ENCODE assay signal across 19 mouse cellular contexts in genomic region chr10:123800692-123801528, GRCm38 (mm10).
DNase-seq lines count a peak whose midpoint lies in the region; ATAC-seq lines count a peak whose summit lies in the region.
"Had no signal": no experiment of that assay in that cellular context is flagged by ENCODE, and none has a peak within 500 bp of the region (broad histone marks: within the 10 kb centered on the region; RNA-seq: fewer than 3 reads in every experiment).

No protein-coding gene starts in this region.

- no peak overlapping the region for H3K9ac ChIP-seq in hindbrain, embryonic 15.5 days
- H3K9ac ChIP-seq in hindbrain, embryonic 14.5 days, result no peak overlapping the region
- H3K9ac ChIP-seq in midbrain, embryonic 12.5 days (replicated peaks), result no peak overlapping the region
- H3K9ac ChIP-seq in forebrain, embryonic 12.5 days, result no peak overlapping the region
- no peak overlapping the region for H3K9ac ChIP-seq in limb, embryonic 11.5 days (ENCODE audit: low read length)
- H3K9ac ChIP-seq: embryonic facial prominence, embryonic 13.5 days; heart, embryonic 12.5 days; liver, embryonic 13.5 days had no signal

- WGBS in hindbrain, embryonic 15.5 days, result 77% methylated on average over 17 of the region's 17 CpGs
- 80% methylated on average over 17 of the region's 17 CpGs for WGBS in hindbrain, embryonic 14.5 days
- WGBS in midbrain, embryonic 12.5 days, result 80% methylated on average over 17 of the region's 17 CpGs
- 81% methylated on average over 17 of the region's 17 CpGs for WGBS in midbrain, embryonic 10.5 days
- 70% methylated on average over 17 of the region's 17 CpGs for WGBS in forebrain, embryonic 12.5 days
- 67% methylated on average over 17 of the region's 17 CpGs for WGBS in limb, embryonic 11.5 days

- no peak for DNase-seq in hindbrain, embryonic 14.5 days (ENCODE audit: low spot score)
- DNase-seq in midbrain, embryonic 10.5 days (ENCODE audit: low spot score), result no peak
- peak; percentile 22 for DNase-seq in limb, embryonic 11.5 days (ENCODE audit: low spot score)
- DNase-seq in urinary bladder, postnatal 25 days (ENCODE audit: low spot score), result no peak
- DNase-seq in gastrocnemius, postnatal 10 days, result no peak
- DNase-seq: adrenal gland, postnatal 36 days; B cell, adult 2 months; cerebellum, postnatal 25 days; gastrocnemius, postnatal 25 days; heart, postnatal 36 days; layer of hippocampus, postnatal 36 days; liver, embryonic 13.5 days; thymus, adult 2 months had no signal

- H3K4me1 ChIP-seq in hindbrain, embryonic 15.5 days (replicated peaks), result no peaks in the 10 kb centered on the region
- no peaks in the 10 kb centered on the region for H3K4me1 ChIP-seq in hindbrain, embryonic 14.5 days (replicated peaks; ENCODE audit: control insufficient read depth, insufficient read depth, low read length)
- peaks cover 4% of the 10 kb centered on the region; the same call in 1 of the 2 replicates for H3K4me1 ChIP-seq in midbrain, embryonic 12.5 days
- H3K4me1 ChIP-seq in midbrain, embryonic 10.5 days, result no peaks in the 10 kb centered on the region
- peaks cover 4% of the 10 kb centered on the region; the same call in 1 of the 2 replicates for H3K4me1 ChIP-seq in forebrain, embryonic 12.5 days
- no peaks in the 10 kb centered on the region for H3K4me1 ChIP-seq in limb, embryonic 11.5 days (ENCODE audit: control insufficient read depth, insufficient read depth, low read length)
- H3K4me1 ChIP-seq: embryonic facial prominence, embryonic 13.5 days; liver, embryonic 13.5 days had no signal

- H3K36me3 ChIP-seq in hindbrain, embryonic 15.5 days, result no peaks in the 10 kb centered on the region
- H3K36me3 ChIP-seq in hindbrain, embryonic 14.5 days (replicated peaks; ENCODE audit: control insufficient read depth, insufficient read depth), result no peaks in the 10 kb centered on the region
- no peaks in the 10 kb centered on the region for H3K36me3 ChIP-seq in midbrain, embryonic 12.5 days
- H3K36me3 ChIP-seq in midbrain, embryonic 10.5 days, result no peaks in the 10 kb centered on the region
- H3K36me3 ChIP-seq in forebrain, embryonic 12.5 days (replicated peaks), result no peaks in the 10 kb centered on the region
- H3K36me3 ChIP-seq in limb, embryonic 11.5 days (ENCODE audit: control insufficient read depth, insufficient read depth, low read length), result no peaks in the 10 kb centered on the region
- H3K36me3 ChIP-seq: embryonic facial prominence, embryonic 13.5 days; heart, embryonic 12.5 days; liver, embryonic 13.5 days had no signal

- no peak overlapping the region for H3K4me3 ChIP-seq in hindbrain, embryonic 15.5 days
- H3K4me3 ChIP-seq in hindbrain, embryonic 14.5 days (replicated peaks; ENCODE audit: low read length), result no peak overlapping the region
- H3K4me3 ChIP-seq in midbrain, embryonic 12.5 days, result no peak overlapping the region
- H3K4me3 ChIP-seq in midbrain, embryonic 10.5 days, result no peak overlapping the region
- H3K4me3 ChIP-seq in forebrain, embryonic 12.5 days (replicated peaks), result no peak overlapping the region
- H3K4me3 ChIP-seq in limb, embryonic 11.5 days (ENCODE audit: low read depth, low read length), result no peak overlapping the region
- H3K4me3 ChIP-seq: embryonic facial prominence, embryonic 13.5 days; heart, embryonic 12.5 days; liver, embryonic 13.5 days had no signal

- H3K27ac ChIP-seq in hindbrain, embryonic 15.5 days (replicated peaks), result no peak overlapping the region
- no peak overlapping the region for H3K27ac ChIP-seq in hindbrain, embryonic 14.5 days
- H3K27ac ChIP-seq in midbrain, embryonic 12.5 days (replicated peaks), result no peak overlapping the region
- no peak overlapping the region for H3K27ac ChIP-seq in midbrain, embryonic 10.5 days (replicated peaks)
- no peak overlapping the region for H3K27ac ChIP-seq in forebrain, embryonic 12.5 days
- no peak overlapping the region for H3K27ac ChIP-seq in limb, embryonic 11.5 days (replicated peaks; ENCODE audit: low read depth, low read length)
- H3K27ac ChIP-seq: embryonic facial prominence, embryonic 13.5 days; liver, embryonic 13.5 days had no signal

- no peaks in the 10 kb centered on the region for H3K27me3 ChIP-seq in hindbrain, embryonic 15.5 days
- H3K27me3 ChIP-seq in hindbrain, embryonic 14.5 days (ENCODE audit: control insufficient read depth, insufficient read depth, low read length), result no peaks in the 10 kb centered on the region
- no peaks in the 10 kb centered on the region for H3K27me3 ChIP-seq in midbrain, embryonic 12.5 days
- no peaks in the 10 kb centered on the region for H3K27me3 ChIP-seq in midbrain, embryonic 10.5 days (ENCODE audit: low read depth, poor library complexity, severe bottlenecking)
- 0 out of 2 replicates have a peak, but pooled peaks cover 4% of the 10 kb centered on the region for H3K27me3 ChIP-seq in forebrain, embryonic 12.5 days
- no peaks in the 10 kb centered on the region for H3K27me3 ChIP-seq in limb, embryonic 11.5 days (ENCODE audit: control insufficient read depth, insufficient read depth, low read length)
- H3K27me3 ChIP-seq: embryonic facial prominence, embryonic 13.5 days; heart, embryonic 12.5 days; liver, embryonic 13.5 days; Patski had no signal

- no peaks in the 10 kb centered on the region for H3K9me3 ChIP-seq in hindbrain, embryonic 15.5 days
- no peaks in the 10 kb centered on the region for H3K9me3 ChIP-seq in hindbrain, embryonic 14.5 days (ENCODE audit: control insufficient read depth, low read length)
- H3K9me3 ChIP-seq in midbrain, embryonic 12.5 days, result no peaks in the 10 kb centered on the region
- no peaks in the 10 kb centered on the region for H3K9me3 ChIP-seq in midbrain, embryonic 10.5 days (replicated peaks)
- H3K9me3 ChIP-seq in forebrain, embryonic 12.5 days, result no peaks in the 10 kb centered on the region
- no peaks in the 10 kb centered on the region for H3K9me3 ChIP-seq in limb, embryonic 11.5 days (ENCODE audit: control insufficient read depth, low read length)
- H3K9me3 ChIP-seq: embryonic facial prominence, embryonic 13.5 days; heart, embryonic 12.5 days; liver, embryonic 13.5 days had no signal

- peak overlapping the region; percentile 6; the same call in 1 of the 2 replicates for H3K4me2 ChIP-seq in hindbrain, embryonic 15.5 days
- no peak overlapping the region for H3K4me2 ChIP-seq in hindbrain, embryonic 14.5 days (replicated peaks)
- H3K4me2 ChIP-seq in midbrain, embryonic 12.5 days (replicated peaks), result no peak overlapping the region
- H3K4me2 ChIP-seq in forebrain, embryonic 12.5 days, result peak overlapping the region; percentile 34
- no peak overlapping the region; the same call in 1 of the 2 replicates for H3K4me2 ChIP-seq in limb, embryonic 11.5 days (ENCODE audit: low read depth, severe bottlenecking)
- H3K4me2 ChIP-seq: embryonic facial prominence, embryonic 13.5 days; liver, embryonic 13.5 days had no signal

- no peak for ATAC-seq in hindbrain, embryonic 15.5 days (ENCODE audit: low FRiP score, low read depth)
- ATAC-seq in hindbrain, embryonic 14.5 days (ENCODE audit: low FRiP score), result no peak
- ATAC-seq in midbrain, embryonic 12.5 days (ENCODE audit: low FRiP score, low read depth), result peak; percentile 47; the same call in 1 of the 2 replicates
- peak; percentile 53; the same call in 1 of the 2 replicates for ATAC-seq in forebrain, embryonic 12.5 days (ENCODE audit: low FRiP score)
- ATAC-seq in limb, embryonic 11.5 days (ENCODE audit: insufficient number of reproducible peaks, low FRiP score, low TSS enrichment, low read depth), result peak; percentile 68
- ATAC-seq: Patski had no signal

Comparison
In these comparisons a context has a peak if more than half of its experiments do, and no peak if none do; other contexts are left out.
1. H3K4me2 ChIP-seq: peak in hindbrain, embryonic 15.5 days (single experiment) and forebrain, embryonic 12.5 days (single experiment); none in hindbrain, embryonic 14.5 days (single experiment), midbrain, embryonic 12.5 days (single experiment) and limb, embryonic 11.5 days (single experiment).
2. ATAC-seq: peak in midbrain, embryonic 12.5 days (single experiment), forebrain, embryonic 12.5 days (single experiment) and limb, embryonic 11.5 days (single experiment); none in hindbrain, embryonic 15.5 days (single experiment) and hindbrain, embryonic 14.5 days (single experiment).